Mouse (Mus musculus): ENCODE data around the gene Akap2.

GRCm38 (mm10) chr4:57940631-57941030, 223.2 kb downstream of the Akap2 start:
- TF ChIP-seq POLR2A (IDR thresholded peaks at IDR 0.05; ENCODE audit: borderline replicate concordance, extremely low read depth, low read depth, low read length) = no peak
- TF ChIP-seq CTCF (IDR thresholded peaks at IDR 0.05; ENCODE audit: insufficient read depth, low read length) = no peak
